Mouse (Mus musculus) spleen, adult 2 months (tissue): ENCODE results near the gene Rpa1. TPM values are rescaled to one million over a fixed set of nuclear protein-coding genes. Genes with fewer than 3 reads are reported as not detected.
"Not testable (repeated sequence)": the region's sequence is repeated elsewhere in the genome, so short reads cannot be mapped to it uniquely, and the experiment has no call there.

Experiments
- DNase-seq, 2 experiments: peaks; one replicate each; pipeline versions ENCODE4 v3.0.0 to v3.0.0-alpha.2; 2012 to 2021; ENCODE audit warnings: low spot score in 2 of 2, low read depth in 1 of 2
- H3K27ac ChIP-seq: fragments of 200-500 bp; 2 replicates; pipeline ENCODE4 v1.5.1; 2012; ENCODE audit warnings: low read length, inconsistent platforms; ENCODE audit not compliant: insufficient read depth
- H3K27me3 ChIP-seq: fragments of 200-500 bp; 2 replicates; pipeline ENCODE4 v1.6.1; 2012; ENCODE audit warnings: mild to moderate bottlenecking, moderate library complexity, low read length, inconsistent platforms; ENCODE audit not compliant: control insufficient read depth, insufficient read depth
- H3K36me3 ChIP-seq: fragments of 200-500 bp; 2 replicates; pipeline ENCODE4 v1.6.1; 2012; ENCODE audit warnings: mild to moderate bottlenecking, low read length, inconsistent platforms; ENCODE audit not compliant: control insufficient read depth, insufficient read depth
- H3K4me1 ChIP-seq: fragments of 200-500 bp; 2 replicates; pipeline ENCODE4 v1.6.1; 2011; ENCODE audit warnings: inconsistent platforms; ENCODE audit not compliant: control insufficient read depth, insufficient read depth, insufficient read length
- H3K4me3 ChIP-seq: fragments of 200-500 bp; 2 replicates; pipeline ENCODE4 v1.5.1; 2011; ENCODE audit warnings: mild to moderate bottlenecking, inconsistent platforms; ENCODE audit not compliant: insufficient read depth, insufficient read length; ENCODE audit errors: extremely low read depth
- CTCF ChIP-seq: fragments of 200-500 bp; IDR thresholded peaks from 2 replicates; pipeline ENCODE4 v1.5.1; 2011; ENCODE audit warnings: mild to moderate bottlenecking, inconsistent platforms; ENCODE audit not compliant: insufficient read depth, insufficient read length, insufficient replicate concordance; ENCODE audit errors: extremely low read depth
- POLR2A ChIP-seq: fragments of 200-500 bp; IDR thresholded peaks from 2 replicates; pipeline ENCODE4 v1.6.1; 2011; ENCODE audit warnings: low read depth, low read length, inconsistent platforms
- WGBS: fragments of 180-500 bp; shearing (Covaris S2); methylation state at CpG from one replicate; pipeline ENCODE4 v1.1.7; 2018; 5-methylcytosine and 5-hydroxymethylcytosine counted together
- polyA plus RNA-seq: library from polyadenylated mRNA; depleted of rRNA; stranded (reverse); fragments of >200 nt; gene quantifications from 2 replicates; pipeline ENCODE4 v1.2.3, GENCODE M21; 2012

Rpa1 gene
- polyA plus RNA-seq, 1 experiment, result 23.6 TPM

DNA sequence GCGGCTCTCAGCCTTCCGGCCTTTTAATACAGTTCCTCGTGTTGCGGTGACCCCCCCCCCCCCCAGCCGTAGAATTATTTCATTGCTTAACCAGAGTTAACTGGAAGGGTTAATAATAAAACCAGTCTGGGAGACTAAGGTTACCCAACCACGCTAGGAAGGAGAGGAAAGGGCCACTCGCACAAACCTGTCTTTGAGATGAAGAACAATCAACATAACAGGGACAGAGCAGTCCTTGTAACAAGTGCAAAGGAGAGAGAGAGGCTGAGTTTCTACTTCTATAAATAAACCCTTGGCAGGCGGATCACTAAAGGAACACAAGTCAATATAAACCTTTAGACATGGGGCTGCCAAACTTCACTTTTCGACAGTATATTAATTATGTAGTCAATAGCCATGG is 50.5 kb downstream of the Rpa1 start:
- H3K4me3 ChIP-seq, result no peak overlapping the region
- peaks cover 2% of the 10 kb centered on the region; the same call in 1 of the 2 replicates for H3K4me1 ChIP-seq
- no peak for DNase-seq
- TF ChIP-seq POLR2A, result no peak
- no peak overlapping the region for H3K27ac ChIP-seq
- no peaks in the 10 kb centered on the region for H3K27me3 ChIP-seq
- H3K36me3 ChIP-seq, result peaks cover 15% of the 10 kb centered on the region
- WGBS, result 78% methylated on average over 9 of the region's 9 CpGs

DNA sequence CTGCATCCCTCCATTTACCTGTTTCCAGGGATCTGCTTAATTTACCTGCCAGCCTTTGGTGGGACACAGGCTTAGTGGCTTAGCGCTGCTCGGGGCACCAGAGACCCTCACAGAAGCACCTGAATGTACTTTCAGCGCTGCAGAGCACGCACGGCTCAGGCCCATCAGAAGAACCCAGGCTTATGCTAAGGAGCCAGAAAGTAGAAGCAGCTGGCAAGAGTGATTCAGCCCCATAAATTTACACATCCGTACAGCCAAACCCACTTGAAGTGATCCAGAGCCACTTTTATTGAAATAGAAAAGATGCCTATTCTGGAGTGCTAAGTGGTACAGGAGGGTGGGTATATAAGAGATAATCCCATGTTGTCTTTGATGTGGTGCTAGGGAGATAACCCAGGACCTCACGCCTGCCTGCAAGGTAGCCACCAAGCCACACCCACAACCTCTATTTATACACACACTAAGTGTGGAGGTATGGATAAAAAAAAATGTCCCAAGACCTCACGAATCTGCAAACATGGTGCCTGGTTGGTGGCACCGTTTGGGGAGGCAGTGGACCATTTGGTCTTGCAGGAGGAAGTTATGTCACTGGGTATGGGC is 51.6 kb downstream of the Rpa1 start:
- 78% methylated on average over 9 of the region's 9 CpGs for WGBS
- Histone ChIP-seq H3K4me3 (no peak overlapping the region), H3K27me3 (no peaks in the 10 kb centered on the region), H3K4me1 (peaks cover 2% of the 10 kb centered on the region; the same call in 1 of the 2 replicates), H3K36me3 (peaks cover 10% of the 10 kb centered on the region), H3K27ac (no peak overlapping the region)
- DNase-seq, result no peak
- TF ChIP-seq CTCF (no peak), POLR2A (no peak)

GRCm38 (mm10) chr11:75295534-75295933 is 52.6 kb downstream of the Rpa1 start:
- not testable (repeated sequence) for H3K27ac ChIP-seq, DNase-seq, H3K27me3 ChIP-seq, H3K4me1 ChIP-seq, H3K36me3 ChIP-seq, H3K4me3 ChIP-seq
- 75% methylated on average over 5 of the region's 5 CpGs for WGBS

GRCm38 (mm10) chr11:75294862-75295261 is 53.3 kb downstream of the Rpa1 start:
- no peaks in the 10 kb centered on the region for H3K4me1 ChIP-seq
- H3K27ac ChIP-seq, result no peak overlapping the region
- no peaks in the 10 kb centered on the region for H3K27me3 ChIP-seq
- peaks cover 3% of the 10 kb centered on the region for H3K36me3 ChIP-seq
- 29% methylated on average over 9 of the region's 9 CpGs for WGBS
- H3K4me3 ChIP-seq, result no peak overlapping the region
- TF ChIP-seq POLR2A (no peak), CTCF (no peak)
- DNase-seq, result no peak

DNA sequence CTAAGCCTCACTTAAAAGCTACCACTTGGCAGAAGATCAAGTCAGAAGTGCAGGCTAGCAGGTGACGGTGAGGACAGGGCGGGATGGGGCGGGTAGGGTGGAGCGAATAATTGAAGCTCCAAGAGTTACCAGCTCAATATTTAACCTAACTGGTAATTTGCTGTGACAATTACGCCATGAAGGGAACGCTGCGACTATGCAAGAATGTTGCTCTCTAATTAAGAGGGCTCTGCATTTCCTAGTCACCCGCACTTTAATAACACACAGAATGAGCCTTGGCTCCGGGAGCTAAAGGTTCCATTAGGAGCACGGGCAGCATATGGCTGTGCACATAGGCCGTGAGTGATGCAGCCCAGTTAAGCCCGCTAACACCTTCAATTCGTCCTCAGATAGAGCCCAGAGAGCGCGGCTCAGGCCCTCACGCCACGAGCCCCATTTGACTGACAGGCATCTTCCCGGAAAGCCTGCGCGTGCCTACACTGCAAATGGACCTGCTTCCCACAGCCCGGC is 54.2 kb downstream of the Rpa1 start:
- no peak for TF ChIP-seq POLR2A
- H3K27ac ChIP-seq, result no peak overlapping the region
- H3K4me1 ChIP-seq, result no peaks in the 10 kb centered on the region
- DNase-seq, result no peak
- no peaks in the 10 kb centered on the region for H3K27me3 ChIP-seq
- H3K36me3 ChIP-seq, result no peaks in the 10 kb centered on the region
- no peak overlapping the region for H3K4me3 ChIP-seq
- WGBS, result 86% methylated on average over 21 of the region's 21 CpGs

DNA sequence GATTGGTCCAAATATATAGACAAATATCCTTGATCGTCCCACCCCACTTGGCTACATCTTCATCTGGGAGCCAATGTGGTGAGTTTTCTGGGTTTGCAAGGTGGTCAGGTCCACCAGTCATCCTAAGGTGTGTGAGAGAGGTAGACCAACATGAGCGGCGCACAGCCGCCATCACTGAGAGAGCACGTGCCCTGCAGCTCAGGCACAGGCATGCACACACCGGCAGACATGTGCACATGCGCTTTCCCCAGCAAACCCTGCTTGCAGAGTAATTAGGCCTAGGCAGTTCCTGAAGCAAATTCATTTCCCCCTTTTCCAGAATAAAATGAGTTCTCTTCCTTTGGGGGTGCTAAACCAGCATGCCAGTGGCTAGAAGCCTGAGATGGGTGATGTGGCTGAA is 55.8 kb downstream of the Rpa1 start:
- no peak for DNase-seq
- H3K4me1 ChIP-seq, result no peaks in the 10 kb centered on the region
- 92% methylated on average over 7 of the region's 7 CpGs for WGBS
- no peak overlapping the region for H3K27ac ChIP-seq
- no peak overlapping the region for H3K4me3 ChIP-seq
- no peak for TF ChIP-seq CTCF
- TF ChIP-seq POLR2A, result no peak
- H3K27me3 ChIP-seq, result no peaks in the 10 kb centered on the region
- H3K36me3 ChIP-seq, result no peaks in the 10 kb centered on the region

DNA sequence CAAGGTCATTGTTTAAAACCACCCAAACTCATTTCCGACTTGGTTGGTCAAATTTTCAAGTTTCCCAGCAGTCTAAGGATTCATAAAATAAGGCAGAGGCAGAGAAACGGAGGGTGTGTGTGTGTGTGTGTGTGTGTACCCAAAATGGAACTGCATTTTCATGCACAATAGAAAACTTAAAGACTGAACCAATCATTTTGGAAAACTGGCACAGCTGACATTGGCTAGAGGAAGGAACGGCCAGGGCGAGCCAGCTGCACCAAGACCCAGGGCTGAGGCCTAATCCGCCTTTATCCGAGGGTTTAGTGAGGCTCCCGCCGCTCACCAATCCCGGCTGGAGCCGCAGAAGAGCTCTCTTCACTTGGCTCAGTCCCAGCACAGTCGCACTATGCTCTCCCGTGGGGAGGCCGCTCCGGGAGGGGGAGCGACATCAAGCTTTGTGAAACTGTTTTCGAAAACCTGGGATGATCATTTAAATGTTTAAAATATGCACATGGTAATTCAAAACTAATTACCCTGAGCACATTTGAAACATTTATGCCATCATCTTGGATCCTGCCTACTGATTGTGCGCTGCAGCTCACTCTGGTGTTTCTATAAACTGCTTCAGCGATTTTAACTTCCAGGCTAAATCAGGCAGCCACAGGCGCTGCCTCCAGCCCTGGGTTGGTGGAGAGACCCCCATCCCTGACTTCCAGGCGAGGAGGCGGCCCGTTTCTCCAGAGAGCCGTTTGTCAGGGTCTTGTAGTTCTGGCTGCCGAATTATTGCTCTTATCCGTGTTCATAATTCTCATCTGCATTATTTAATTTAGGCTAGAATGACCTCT is 56.5 kb downstream of the Rpa1 start:
- H3K27ac ChIP-seq, result no peak overlapping the region
- H3K4me1 ChIP-seq, result no peaks in the 10 kb centered on the region
- no peak for DNase-seq
- no peak overlapping the region for H3K4me3 ChIP-seq
- no peaks in the 10 kb centered on the region for H3K36me3 ChIP-seq
- TF ChIP-seq POLR2A (no peak), CTCF (no peak)
- 75% methylated on average over 25 of the region's 25 CpGs for WGBS
- no peaks in the 10 kb centered on the region for H3K27me3 ChIP-seq
